Mouse (Mus musculus) cerebellum, adult 9-10 months (tissue): ENCODE measurements around the gene Tprkb.
A peak's percentile ranks its signal among the peaks of the same experiment; 100 is the strongest.
"Not testable (repeated sequence)": the region's sequence is repeated elsewhere in the genome, so short reads cannot be mapped to it uniquely, and the experiment has no call there.

Experiments used
- DNase-seq: peaks from one replicate; pipeline ENCODE4 v3.0.0; 2022

The Tprkb gene

GRCm38 (mm10) chr6:85916596-85916995, 4.9 kb downstream of the Tprkb start:
- no peak for DNase-seq

DNA sequence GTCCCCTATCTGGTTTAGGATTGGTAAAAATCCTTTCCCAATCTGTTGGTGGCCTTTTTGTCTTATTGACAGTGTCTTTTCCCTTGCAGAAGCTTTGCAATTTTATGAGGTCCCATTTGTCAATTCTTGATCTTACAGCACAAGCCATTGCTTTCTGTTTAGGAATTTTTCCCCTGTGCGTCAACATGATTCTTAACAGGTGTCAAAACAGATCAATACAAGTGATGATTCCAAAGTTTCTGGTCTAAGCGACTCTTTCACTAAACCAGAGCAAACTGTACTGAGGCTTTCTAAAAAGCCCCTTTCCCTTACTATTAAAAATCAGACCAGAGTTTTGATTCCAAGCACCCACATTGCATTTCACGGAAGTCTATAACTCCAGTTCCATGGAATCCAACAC, 6.7 kb downstream of the Tprkb start:
- DNase-seq: not testable (repeated sequence)

DNA sequence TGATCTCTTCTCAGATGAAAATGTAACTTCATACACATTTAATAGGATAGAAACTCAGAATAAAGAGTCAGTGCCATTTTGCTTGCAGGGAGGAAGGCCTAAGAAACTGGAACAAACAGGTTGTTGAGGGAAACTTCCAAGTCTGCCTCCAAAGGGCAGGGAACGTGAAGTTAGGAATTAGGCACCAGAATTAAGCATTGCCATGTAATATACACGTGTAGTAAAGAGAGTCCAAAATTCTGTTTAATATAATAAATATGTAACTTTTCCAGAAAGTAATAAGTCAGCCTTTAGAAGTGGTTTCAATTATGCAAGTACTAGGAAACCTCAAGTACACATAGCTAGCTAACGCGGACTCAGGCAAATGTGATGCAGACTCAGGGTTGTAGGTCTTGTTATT, 7.7 kb downstream of the Tprkb start:
- DNase-seq: no peak

- no peak for DNase-seq
Measured at GRCm38 (mm10) chr6:85923643-85924042, 12.0 kb downstream of the Tprkb start.

GRCm38 (mm10) chr6:85926709-85927108, 15.0 kb downstream of the Tprkb start:
- DNase-seq: no peak

DNA sequence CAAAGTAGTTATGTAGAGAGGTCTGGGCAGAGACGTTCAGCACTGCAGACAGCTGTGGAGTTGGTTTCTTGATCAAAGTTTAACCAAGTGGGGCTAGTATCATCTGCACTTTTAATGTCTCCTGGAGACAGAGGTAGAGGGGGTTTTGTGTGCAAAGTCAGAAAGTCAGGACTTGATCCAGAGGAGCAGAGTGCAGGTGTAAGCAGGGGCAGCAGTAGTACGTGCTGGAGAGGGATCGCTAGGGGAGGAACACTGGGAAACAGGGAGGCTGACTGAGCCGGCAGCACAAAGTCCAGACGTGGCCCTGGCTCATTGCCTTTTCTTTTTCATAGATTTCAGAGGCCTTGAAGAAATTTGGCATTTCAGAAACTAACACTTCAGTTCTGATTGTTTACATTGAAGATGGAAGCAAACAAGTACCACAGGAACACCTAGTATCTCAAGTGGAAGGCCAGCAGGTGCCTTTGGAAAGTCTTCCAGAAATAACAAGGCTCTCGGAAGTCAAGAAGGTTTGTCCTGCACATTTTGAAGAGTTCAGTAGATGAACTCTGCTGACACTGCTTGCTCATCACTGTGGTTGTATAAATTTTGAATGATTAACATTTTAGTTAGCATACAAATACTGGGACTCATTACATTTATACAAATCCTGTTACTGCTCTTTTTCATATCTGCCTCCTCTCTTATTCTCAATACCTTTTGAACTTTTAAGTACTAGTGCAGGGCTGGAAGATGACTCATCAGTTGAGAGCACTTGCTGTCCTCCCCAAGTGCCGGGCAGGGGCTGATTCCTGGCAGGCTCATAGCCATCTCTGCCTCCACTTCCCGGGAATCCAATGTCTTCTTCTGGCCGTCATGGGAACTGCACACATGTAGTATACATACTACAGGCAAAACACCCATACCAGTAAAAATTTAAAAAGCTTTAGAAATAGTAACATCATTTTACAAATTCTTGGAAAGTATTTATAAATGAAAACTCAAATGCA, 16.1 kb downstream of the Tprkb start:
- DNase-seq: no peak

- no peak for DNase-seq
Measured at GRCm38 (mm10) chr6:85929312-85929711, 17.6 kb downstream of the Tprkb start.

- no peak for DNase-seq
Measured at GRCm38 (mm10) chr6:85934047-85934446, 22.4 kb downstream of the Tprkb start.

DNA sequence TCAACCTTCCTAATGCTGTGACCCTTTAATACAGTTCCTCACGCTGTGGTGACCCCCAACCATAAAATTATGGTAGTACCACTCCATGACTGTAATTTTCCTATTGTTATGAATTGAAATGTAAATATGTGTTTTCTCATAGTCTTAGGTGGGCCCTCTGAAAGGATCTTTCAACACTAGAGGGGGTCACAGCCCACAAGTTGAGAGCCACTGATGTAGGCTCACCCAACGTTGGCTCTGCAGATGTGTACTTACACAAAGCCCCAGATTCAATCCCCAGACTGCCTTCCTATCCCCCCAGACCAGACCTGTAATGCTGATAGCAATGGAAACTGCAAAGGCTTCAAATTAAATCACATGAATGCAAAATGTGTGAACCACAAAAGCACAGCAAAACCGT, 24.0 kb downstream of the Tprkb start:
- DNase-seq: no peak

GRCm38 (mm10) chr6:85936508-85937465, 25.1 kb downstream of the Tprkb start:
- DNase-seq: peak; percentile 82

DNA sequence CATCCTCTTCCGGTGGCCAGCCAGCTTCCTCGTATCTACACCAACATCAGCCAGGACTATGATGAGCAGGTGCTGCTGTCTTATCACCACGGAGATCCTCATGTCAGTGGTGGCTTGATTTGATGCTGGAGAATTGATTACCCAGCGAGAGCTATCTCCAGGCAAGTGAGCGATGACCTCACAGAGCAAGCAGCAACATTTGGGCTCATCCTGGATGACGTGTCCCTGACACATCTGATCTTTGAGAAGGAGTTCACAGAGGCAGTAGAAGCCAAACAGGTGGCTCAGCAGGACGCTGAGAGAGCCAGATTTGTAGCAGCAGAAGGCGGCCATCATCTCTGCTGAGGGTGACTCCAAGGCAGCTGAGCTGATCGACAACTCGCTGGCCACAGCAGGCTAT, 27.0 kb downstream of the Tprkb start:
- DNase-seq: no peak

- no peak for DNase-seq
Measured at GRCm38 (mm10) chr6:85942469-85942868, 30.8 kb downstream of the Tprkb start.

- no peak for DNase-seq
Measured at GRCm38 (mm10) chr6:85948549-85948948, 36.9 kb downstream of the Tprkb start.

GRCm38 (mm10) chr6:85957581-85957980, 45.9 kb downstream of the Tprkb start:
- DNase-seq: no peak

- peak; percentile 92 for DNase-seq
Measured at GRCm38 (mm10) chr6:85961101-85962091, 49.7 kb downstream of the Tprkb start, which contains the start of gene Dusp11. Gene Dusp11, minus strand, starts transcription at chr6:85961667.

DNA sequence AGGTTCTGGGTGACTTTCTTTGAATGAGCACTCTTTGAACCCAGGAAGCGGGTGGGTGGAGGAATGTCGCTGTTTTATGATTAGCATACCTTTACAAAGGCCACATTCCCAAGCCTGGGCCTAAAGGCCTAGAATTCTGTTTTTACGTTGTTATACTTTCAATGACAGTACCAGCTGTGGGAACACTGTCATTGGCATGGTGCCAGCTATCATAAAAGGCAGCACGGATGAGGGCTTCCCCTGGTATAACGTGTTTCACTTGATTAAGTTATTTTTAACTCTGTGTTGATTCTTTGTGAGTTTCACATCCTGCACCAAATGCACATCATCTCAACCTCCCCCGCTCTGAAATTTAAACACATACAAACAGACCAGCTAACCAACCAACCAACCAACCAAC, 54.4 kb downstream of the Tprkb start:
- DNase-seq: not testable (repeated sequence)

DNA sequence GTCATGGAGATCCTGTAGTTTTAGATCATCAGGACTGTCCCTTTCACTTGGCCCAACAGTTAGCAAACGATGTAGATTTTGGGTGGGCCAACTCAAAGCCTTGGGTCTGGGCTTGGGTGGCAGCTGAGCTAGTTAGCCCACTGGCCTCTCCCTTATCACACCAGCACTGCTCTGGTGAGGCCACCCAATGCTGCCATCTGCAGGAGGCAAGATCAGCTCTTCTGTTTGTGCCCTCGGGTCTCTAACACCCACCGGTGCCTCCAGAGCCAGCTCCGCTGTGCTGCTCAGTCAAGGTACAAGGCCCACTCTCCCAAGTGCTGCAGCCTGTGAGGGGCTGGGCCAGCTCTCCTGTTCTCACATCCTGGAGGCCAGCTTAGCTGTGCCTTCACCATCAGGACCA, 55.0 kb downstream of the Tprkb start:
- no peak for DNase-seq

DNA sequence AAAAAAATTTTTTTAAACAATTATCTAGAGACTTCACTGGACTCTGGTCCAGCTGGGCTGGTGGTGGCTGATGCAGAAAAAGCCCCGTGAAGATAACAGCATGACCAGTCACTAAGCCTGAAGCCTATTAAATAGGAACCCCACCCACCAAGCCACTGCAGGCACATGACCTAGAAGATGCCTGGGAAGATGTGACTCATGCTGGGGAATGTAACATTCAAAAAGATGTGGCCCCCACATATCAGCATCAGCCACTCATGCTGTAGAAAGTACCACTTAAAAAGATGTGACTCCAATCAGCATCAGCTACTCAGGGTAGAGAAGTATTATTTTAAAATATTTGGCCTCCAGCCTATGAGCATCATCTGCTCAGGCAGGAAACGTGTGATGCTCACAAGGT, 58.2 kb downstream of the Tprkb start:
- DNase-seq: no peak

- no peak for DNase-seq
Measured at GRCm38 (mm10) chr6:85972699-85973098, 61.0 kb downstream of the Tprkb start.

GRCm38 (mm10) chr6:85973336-85973735, 61.7 kb downstream of the Tprkb start:
- no peak for DNase-seq

- DNase-seq: no peak
Measured at GRCm38 (mm10) chr6:85974941-85975617, 63.4 kb downstream of the Tprkb start.

DNA sequence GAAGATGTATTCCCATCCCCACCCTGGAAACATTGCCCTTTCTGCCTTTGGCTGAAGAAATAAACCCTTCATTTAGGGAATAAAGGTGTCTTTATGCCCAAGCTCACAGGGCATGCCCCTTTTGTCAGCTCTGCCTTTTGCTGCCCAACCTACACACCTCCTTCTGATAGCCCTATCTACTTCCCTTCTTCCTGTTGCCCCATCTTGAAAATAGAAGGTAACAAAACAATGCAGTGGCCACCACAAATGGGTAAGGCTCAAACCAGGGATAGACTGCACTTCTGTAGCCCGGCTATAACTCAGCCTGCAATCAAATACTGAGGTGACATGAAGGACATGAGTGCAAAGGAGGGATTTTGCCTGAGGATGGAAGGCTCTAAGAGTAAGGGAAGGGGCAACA, 64.1 kb downstream of the Tprkb start:
- no peak for DNase-seq
